Mouse (Mus musculus) CH12.LX (cell line): ENCODE data around the gene Gls2. TPM values are rescaled to one million over a fixed set of nuclear protein-coding genes. Genes with fewer than 3 reads are reported as not detected.

Experiments used
- DNase-seq: peaks from one replicate; pipeline ENCODE4 v3.0.0-alpha.2; 2013; ENCODE audit errors: extremely low read depth
- H3K27ac ChIP-seq: 2 replicates; pipeline ENCODE4 v1.5.1; 2012; ENCODE audit warnings: low read depth, mild to moderate bottlenecking, control low read depth, moderate library complexity; ENCODE audit not compliant: insufficient read depth
- H3K27me3 ChIP-seq: replicated peaks from 2 replicates; pipeline ENCODE3; 2012; ENCODE audit warnings: inconsistent platforms
- H3K36me3 ChIP-seq, 2 experiments: replicated peaks in 1 of 2; 2 replicates each; pipeline versions ENCODE3 to v1.6.1; 2012; ENCODE audit warnings: inconsistent platforms in 1 of 2, low read length in 1 of 2, mild to moderate bottlenecking in 1 of 2, mixed read lengths in 1 of 2, moderate library complexity in 1 of 2; ENCODE audit not compliant: control insufficient read depth in 1 of 2, insufficient read depth in 1 of 2
- H3K4me1 ChIP-seq, 2 experiments: 2 replicates each; pipeline ENCODE4 v1.6.1; 2012; ENCODE audit warnings: inconsistent platforms in 1 of 2, moderate library complexity in 1 of 2; ENCODE audit not compliant: insufficient read depth in 2 of 2, control insufficient read depth in 1 of 2
- H3K4me2 ChIP-seq: 2 replicates; pipeline ENCODE4 v1.6.1; 2012; ENCODE audit warnings: low read depth, mild to moderate bottlenecking, control low read depth; ENCODE audit not compliant: poor library complexity, insufficient read depth, severe bottlenecking
- H3K4me3 ChIP-seq, 3 experiments: fragments of 150-350 bp in 1 of 3; sonication (generic) in 1 of 3; replicated peaks in 1 of 3; 2 replicates each; pipeline versions ENCODE3 to v1.5.1; 2011 to 2012; ENCODE audit warnings: low read depth in 2 of 3, low read length in 2 of 3, mild to moderate bottlenecking in 2 of 3, moderate library complexity in 2 of 3, control low read depth in 1 of 3, improper control_type of control experiment in 1 of 3, inconsistent platforms in 1 of 3, mixed read lengths in 1 of 3; ENCODE audit not compliant: poor library complexity in 1 of 3
- H3K79me2 ChIP-seq: replicated peaks from 2 replicates; pipeline ENCODE4 v1.6.1; 2012; ENCODE audit warnings: mild to moderate bottlenecking, moderate library complexity; ENCODE audit not compliant: control insufficient read depth, poor library complexity, insufficient read depth, severe bottlenecking; ENCODE audit errors: extremely low read depth
- H3K9ac ChIP-seq: 2 replicates; pipeline ENCODE4 v1.6.1; 2012; ENCODE audit warnings: low read depth, mild to moderate bottlenecking, control low read depth, moderate library complexity; ENCODE audit not compliant: insufficient read depth
- H3K9me3 ChIP-seq: replicated peaks from 2 replicates; pipeline ENCODE3; 2012; ENCODE audit warnings: low read length, inconsistent platforms, mixed read lengths
- BHLHE40 ChIP-seq: IDR thresholded peaks from 2 replicates; pipeline ENCODE4 v1.6.1; 2011; ENCODE audit warnings: mild to moderate bottlenecking, low read depth, low read length, improper control_type of control experiment
- CHD1 ChIP-seq: IDR thresholded peaks from 2 replicates; pipeline ENCODE4 v1.6.1; 2012; ENCODE audit warnings: low read depth, low read length, improper control_type of control experiment, inconsistent platforms
- CHD2 ChIP-seq: IDR thresholded peaks from 2 replicates; pipeline ENCODE4 v1.6.1; 2011; ENCODE audit warnings: low read length, improper control_type of control experiment
- E2F4 ChIP-seq: IDR thresholded peaks from 2 replicates; pipeline ENCODE4 v1.6.1; 2011; ENCODE audit warnings: low read depth, low read length, improper control_type of control experiment; ENCODE audit not compliant: insufficient replicate concordance
- ELF1 ChIP-seq: IDR thresholded peaks from 2 replicates; pipeline ENCODE4 v1.6.1; 2014; ENCODE audit warnings: low read depth, mild to moderate bottlenecking, inconsistent platforms, low read length, improper control_type of control experiment
- EP300 ChIP-seq: IDR thresholded peaks from 2 replicates; pipeline ENCODE4 v1.6.1; 2011; ENCODE audit warnings: low read length, improper control_type of control experiment
- ETS1 ChIP-seq: conservative IDR thresholded peaks from 2 replicates; pipeline ENCODE4 v1.6.1; 2012; ENCODE audit warnings: low read depth, mild to moderate bottlenecking, inconsistent platforms, low read length, improper control_type of control experiment, moderate library complexity
- GABPA ChIP-seq: IDR thresholded peaks from 2 replicates; pipeline ENCODE4 v1.6.1; 2012; ENCODE audit warnings: low read depth, low read length, improper control_type of control experiment, inconsistent platforms; ENCODE audit not compliant: insufficient replicate concordance
- JUND ChIP-seq: conservative IDR thresholded peaks from 2 replicates; pipeline ENCODE4 v1.6.1; 2011; ENCODE audit warnings: low read depth, low read length, improper control_type of control experiment
- KAT2A ChIP-seq: IDR thresholded peaks from 2 replicates; pipeline ENCODE4 v1.6.1; 2012; ENCODE audit warnings: low read length, improper control_type of control experiment, inconsistent platforms; ENCODE audit not compliant: insufficient replicate concordance
- MAX ChIP-seq: IDR thresholded peaks from 2 replicates; pipeline ENCODE4 v1.6.1; 2011; ENCODE audit warnings: low read length, improper control_type of control experiment
- MAZ ChIP-seq: IDR thresholded peaks from 2 replicates; pipeline ENCODE4 v1.6.1; 2012; ENCODE audit warnings: low read depth, mild to moderate bottlenecking, inconsistent platforms, low read length, improper control_type of control experiment, moderate library complexity
- MXI1 ChIP-seq: IDR thresholded peaks from 2 replicates; pipeline ENCODE4 v1.6.1; 2011; ENCODE audit warnings: mild to moderate bottlenecking, low read depth, low read length, improper control_type of control experiment
- RAD21 ChIP-seq: IDR thresholded peaks from 2 replicates; pipeline ENCODE4 v1.6.1; 2011; ENCODE audit warnings: low read depth, mild to moderate bottlenecking, low read length, improper control_type of control experiment, moderate library complexity
- RCOR1 ChIP-seq: conservative IDR thresholded peaks from 2 replicates; pipeline ENCODE4 v1.6.1; 2012; ENCODE audit warnings: low read depth, mild to moderate bottlenecking, inconsistent platforms, low read length, improper control_type of control experiment
- SIN3A ChIP-seq: IDR thresholded peaks from 2 replicates; pipeline ENCODE4 v1.6.1; 2012; ENCODE audit warnings: low read length, improper control_type of control experiment, inconsistent platforms
- SMC3 ChIP-seq: IDR thresholded peaks from 2 replicates; pipeline ENCODE4 v1.6.1; 2011; ENCODE audit warnings: low read depth, low read length, improper control_type of control experiment
- TBP ChIP-seq: conservative IDR thresholded peaks from 2 replicates; pipeline ENCODE4 v1.6.1; 2011; ENCODE audit warnings: low read depth, low read length, improper control_type of control experiment
- UBTF ChIP-seq: IDR thresholded peaks from 2 replicates; pipeline ENCODE4 v1.6.1; 2012; ENCODE audit warnings: low read depth, mild to moderate bottlenecking, inconsistent platforms, low read length, improper control_type of control experiment, moderate library complexity
- USF1 ChIP-seq: IDR thresholded peaks from 2 replicates; pipeline ENCODE4 v1.6.1; 2014; ENCODE audit warnings: low read depth, mild to moderate bottlenecking, inconsistent platforms, low read length, improper control_type of control experiment
- ZC3H11A ChIP-seq: IDR thresholded peaks from 2 replicates; pipeline ENCODE4 v1.6.1; 2012; ENCODE audit warnings: low read depth, mild to moderate bottlenecking, inconsistent platforms, low read length, improper control_type of control experiment
- ZKSCAN1 ChIP-seq: IDR thresholded peaks from 2 replicates; pipeline ENCODE4 v1.6.1; 2012; ENCODE audit warnings: low read depth, inconsistent platforms, low read length, improper control_type of control experiment, borderline replicate concordance
- ZMIZ1 ChIP-seq: IDR thresholded peaks from 2 replicates; pipeline ENCODE4 v1.6.1; 2012; ENCODE audit warnings: low read depth, mild to moderate bottlenecking, inconsistent platforms, low read length, improper control_type of control experiment
- dilution Hi-C: fragments of 300-500 bp; cut with MboI; formaldehyde crosslinking; loops from 2 replicates; pipeline ENCODE4 v1.14.3; 2020; ENCODE audit warnings: low sequenced_read_pairs; ENCODE audit not compliant: extremely low pct_unique_long_range_greater_than_20kb, extremely low pct_ligation_motif_present
- in situ Hi-C: fragments of 300-500 bp; cut with MboI; formaldehyde crosslinking; loops from 3 replicates; pipeline ENCODE4 v1.14.3; 2019; ENCODE audit warnings: low sequenced_read_pairs, low pct_ligation_motif_present, low pct_unique_long_range_greater_than_20kb, mixed read lengths
- polyA plus RNA-seq: library from polyadenylated mRNA; unstranded; fragments of >175 nt; gene quantifications from 2 replicates; pipeline ENCODE4 v1.2.1, GENCODE M21; 2012; ENCODE audit warnings: low read depth; ENCODE audit not compliant: insufficient read length
- total RNA-seq, 2 experiments: library from RNA; depleted of rRNA; stranded (reverse); fragments of 300-350 nt in 1 of 2; fragments of >200 nt in 1 of 2; gene quantifications; 2 replicates each; pipeline ENCODE4 v1.2.3; 2012 to 2014

The Gls2 gene
- total and polyA plus RNA-seq, 3 experiments: 0.86 to 2.2 (median 1.9) TPM

- Histone ChIP-seq H3K9ac (no peak overlapping the region), H3K27ac (no peak overlapping the region), H3K4me3 (no peak overlapping the region), H3K27me3 (no peaks in the 10 kb centered on the region), H3K4me2 (no peak overlapping the region), H3K79me2 (peaks cover 17% of the 10 kb centered on the region), H3K36me3 (peaks cover 3 to 17% of the 10 kb centered on the region in 2 experiments), H3K4me1 (peaks cover 2 to 21% of the 10 kb centered on the region in 2 experiments; a peak in 2 of 4 replicates), H3K9me3 (no peaks in the 10 kb centered on the region)
- dilution Hi-C loops (no loop called here), in situ Hi-C loops (no loop called here)
- no peak for TF ChIP-seq CHD1
- TF ChIP-seq MAX: no peak
- no peak for TF ChIP-seq ZKSCAN1
- TF ChIP-seq MAZ: no peak
- TF ChIP-seq RCOR1: no peak
- TF ChIP-seq JUND: no peak
- TF ChIP-seq USF1: no peak
- TF ChIP-seq SIN3A: no peak
- DNase-seq: no peak
Measured at GRCm38 (mm10) chr10:128230582-128230981, 36.3 kb downstream of the Gls2 start.

- dilution Hi-C loops: no loop called here
- no peak for TF ChIP-seq CHD2
- no peak for TF ChIP-seq MXI1
- TF ChIP-seq ETS1: no peak
- TF ChIP-seq KAT2A: no peak
- no peak for TF ChIP-seq ZC3H11A
- no peak for TF ChIP-seq BHLHE40
- TF ChIP-seq RCOR1: no peak
- no peak for TF ChIP-seq ZMIZ1
- no peak; the same call in 1 of the 2 replicates for TF ChIP-seq SIN3A
- no peak for TF ChIP-seq SMC3
- no peak for TF ChIP-seq EP300
- TF ChIP-seq GABPA: no peak
- TF ChIP-seq RAD21: no peak
- no peak for TF ChIP-seq E2F4
- no peak for TF ChIP-seq TBP
- no peak for TF ChIP-seq UBTF
- TF ChIP-seq ELF1: no peak
- TF ChIP-seq, all 38 proteins: peak for 0
- Histone ChIP-seq H3K27ac (no peak overlapping the region), H3K4me2 (peak overlapping the region; percentile 51), H3K27me3 (no peaks in the 10 kb centered on the region), H3K79me2 (peaks cover 17% of the 10 kb centered on the region), H3K9ac (peak overlapping the region; percentile 100), H3K9me3 (no peaks in the 10 kb centered on the region), H3K4me3 (peak overlapping the region; percentile 28 to 83 (median 72)), H3K36me3 (peaks cover 3 to 22% of the 10 kb centered on the region in 2 experiments), H3K4me1 (peaks cover 2 to 27% of the 10 kb centered on the region in 2 experiments; a peak in 2 of 4 replicates)
- peak; percentile 35 for DNase-seq
- in situ Hi-C loops: no loop called here
Measured at GRCm38 (mm10) chr10:128231146-128231545, 36.9 kb downstream of the Gls2 start.
